Mouse (Mus musculus) heart, embryonic 11.5 days (tissue): ENCODE results near the gene Syne3. TPM values are rescaled to one million over a fixed set of nuclear protein-coding genes. Genes with fewer than 3 reads are reported as not detected.

Experiments
- ATAC-seq: fragments of 200-750 bp; cut with Nextera tagmentation; replicated peaks from 2 replicates; pipeline ENCODE4 v1.8.0; 2017; ENCODE audit warnings: moderate library complexity; ENCODE audit not compliant: insufficient number of reproducible peaks, low FRiP score, low TSS enrichment
- H3K27ac ChIP-seq: fragments of 300-500 bp; sonication (generic); 2 replicates; pipeline ENCODE4 v1.5.1; 2014; ENCODE audit warnings: mild to moderate bottlenecking, low read depth, low read length
- H3K27me3 ChIP-seq: fragments of 300-500 bp; sonication (generic); 2 replicates; pipeline ENCODE4 v1.6.1; 2014; ENCODE audit warnings: mild to moderate bottlenecking, low read length, mixed read lengths; ENCODE audit not compliant: control insufficient read depth, insufficient read depth
- H3K36me3 ChIP-seq: fragments of 300-500 bp; sonication (generic); 2 replicates; pipeline ENCODE4 v1.6.1; 2014; ENCODE audit warnings: mild to moderate bottlenecking, low read length, moderate library complexity, mixed read lengths; ENCODE audit not compliant: control insufficient read depth, insufficient read depth
- H3K4me1 ChIP-seq: fragments of 300-500 bp; sonication (generic); 2 replicates; pipeline ENCODE4 v1.6.1; 2014; ENCODE audit warnings: low read length; ENCODE audit not compliant: control insufficient read depth, insufficient read depth
- H3K4me2 ChIP-seq: fragments of 300-500 bp; sonication (generic); 2 replicates; pipeline ENCODE4 v1.6.1; 2014; ENCODE audit warnings: mild to moderate bottlenecking, moderate library complexity
- H3K4me3 ChIP-seq: fragments of 300-500 bp; sonication (generic); 2 replicates; pipeline ENCODE4 v1.5.1; 2014; ENCODE audit warnings: low read depth, low read length
- H3K9ac ChIP-seq: fragments of 300-500 bp; sonication (generic); 2 replicates; pipeline ENCODE4 v1.6.1; 2014; ENCODE audit warnings: mild to moderate bottlenecking, low read depth, low read length, moderate library complexity
- H3K9me3 ChIP-seq: fragments of 300-500 bp; sonication (generic); replicated peaks from 2 replicates; pipeline ENCODE4 v1.6.1; 2016; ENCODE audit warnings: low read length; ENCODE audit not compliant: control insufficient read depth
- WGBS: fragments of 180-500 bp; shearing (Covaris S2); extraction: QIAGEN DNeasy Blood & Tissue Kit; methylation state at CpG from one replicate; pipeline ENCODE4 v1.1.7; 2014; ENCODE audit not compliant: insufficient replicate concordance; 5-methylcytosine and 5-hydroxymethylcytosine counted together
- polyA plus RNA-seq: library from polyadenylated mRNA; unstranded; fragments of >200 nt; fragmentation: Nextera tagmentation; extraction: Ambion mirVana; gene quantifications from 2 replicates; pipeline ENCODE4 v1.2.1, GENCODE M21; 2014

The Syne3 gene
- polyA plus RNA-seq, 1 experiment from 2014 or later, result 0.42 TPM

DNA sequence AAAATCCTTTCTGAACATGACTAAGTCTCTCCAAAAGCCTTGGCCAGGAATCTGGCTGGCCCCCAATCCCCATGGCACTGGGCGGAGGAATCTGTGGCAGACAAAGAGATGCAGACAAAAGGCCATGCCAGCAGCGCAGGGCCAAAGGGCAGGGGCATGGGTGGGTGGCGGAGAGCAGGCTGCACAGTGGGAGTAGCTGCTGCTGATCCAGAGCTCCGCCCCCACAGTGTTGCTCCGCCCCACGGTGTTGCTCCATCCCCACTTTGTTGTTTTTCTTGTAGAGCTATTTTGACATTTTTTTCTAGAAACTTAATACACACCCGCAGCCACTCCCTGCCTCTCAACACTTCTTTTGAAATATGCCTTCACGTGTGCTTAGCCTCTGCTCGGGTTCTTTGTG is 31.2 kb downstream of the Syne3 start:
- Histone ChIP-seq H3K9me3 (0 out of 2 replicates have a peak, but pooled peaks cover 3% of the 10 kb centered on the region), H3K4me2 (peak overlapping the region; percentile 21), H3K4me3 (no peak overlapping the region), H3K9ac (no peak overlapping the region), H3K4me1 (peaks cover 4% of the 10 kb centered on the region; the same call in 1 of the 2 replicates), H3K27ac (no peak overlapping the region), H3K36me3 (no peaks in the 10 kb centered on the region), H3K27me3 (no peaks in the 10 kb centered on the region)
- 23% methylated on average over 9 of the region's 9 CpGs for WGBS
- ATAC-seq, result no peak

DNA sequence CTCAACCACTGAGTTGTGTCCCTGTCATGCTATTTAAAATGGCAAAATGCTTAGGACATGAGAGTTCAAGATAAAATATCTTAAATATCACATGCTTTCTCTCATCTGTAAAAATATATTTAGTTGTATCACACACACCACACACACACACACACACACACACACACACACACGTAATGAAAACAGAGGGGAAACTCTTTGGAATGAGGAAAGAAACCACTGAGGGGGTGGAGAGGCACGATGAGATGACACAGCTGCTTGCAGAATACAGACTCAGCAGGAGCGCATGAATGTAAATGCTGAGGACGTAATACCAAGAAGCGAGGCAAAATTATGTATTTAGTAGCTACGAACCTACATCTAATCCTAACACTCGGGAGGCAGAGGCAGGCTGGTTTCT is 32.7 kb downstream of the Syne3 start:
- Histone ChIP-seq H3K4me2 (no peak overlapping the region), H3K4me1 (peaks cover 4% of the 10 kb centered on the region; the same call in 1 of the 2 replicates), H3K36me3 (no peaks in the 10 kb centered on the region), H3K27me3 (no peaks in the 10 kb centered on the region), H3K4me3 (no peak overlapping the region), H3K9ac (no peak overlapping the region), H3K9me3 (0 out of 2 replicates have a peak, but pooled peaks cover 3% of the 10 kb centered on the region), H3K27ac (no peak overlapping the region)
- WGBS, result 91% methylated on average over 7 of the region's 7 CpGs
- no peak for ATAC-seq

DNA sequence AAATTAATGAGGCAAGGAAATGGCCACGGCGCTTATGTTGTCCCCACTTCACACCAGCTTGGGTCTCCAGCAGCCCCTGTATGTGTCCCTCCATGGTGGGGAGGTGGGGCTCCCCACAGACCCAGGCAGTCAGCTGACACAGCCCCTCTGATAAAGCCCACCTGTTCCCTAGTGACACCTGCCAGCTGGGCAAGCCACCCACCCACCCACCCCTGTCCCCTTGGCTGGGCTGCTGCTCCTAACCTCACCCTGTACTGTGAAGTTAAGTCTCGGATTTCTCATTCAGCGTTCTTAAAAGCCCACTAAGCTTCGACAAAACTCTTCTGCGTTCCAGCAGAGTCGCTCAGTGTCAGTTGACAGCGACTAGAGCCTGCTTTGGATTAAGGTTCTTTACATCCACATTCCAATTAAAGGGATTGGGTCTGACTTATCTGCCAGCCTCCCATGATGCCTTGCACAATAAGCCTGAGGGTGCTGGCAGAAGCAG is 33.2 kb downstream of the Syne3 start:
- no peak for ATAC-seq
- Histone ChIP-seq H3K27ac (no peak overlapping the region), H3K9me3 (0 out of 2 replicates have a peak, but pooled peaks cover 3% of the 10 kb centered on the region), H3K4me3 (no peak overlapping the region), H3K4me2 (no peak overlapping the region), H3K36me3 (no peaks in the 10 kb centered on the region), H3K9ac (no peak overlapping the region), H3K27me3 (no peaks in the 10 kb centered on the region), H3K4me1 (peaks cover 4% of the 10 kb centered on the region; the same call in 1 of the 2 replicates)
- WGBS, result 54% methylated on average over 8 of the region's 8 CpGs

DNA sequence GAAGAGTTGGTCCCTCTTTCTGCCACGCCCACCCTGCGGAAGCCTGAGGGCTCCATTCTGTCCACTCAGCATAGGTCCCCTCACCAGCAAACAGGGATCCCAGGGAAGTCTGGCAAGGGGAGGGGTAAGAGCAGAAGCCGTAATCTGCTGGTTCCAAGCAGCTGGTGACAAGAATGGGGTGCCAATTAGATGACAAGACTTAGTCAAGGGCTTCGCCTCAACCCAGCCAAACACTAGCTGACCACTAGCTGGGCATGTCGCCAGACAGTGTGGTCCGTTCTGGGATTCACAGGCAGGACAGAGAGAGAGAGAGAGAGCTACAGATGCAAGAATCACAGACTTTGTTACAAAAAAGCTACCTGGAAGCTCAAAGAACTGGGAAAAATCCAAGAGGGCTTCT is 36.7 kb downstream of the Syne3 start:
- ATAC-seq, result no peak
- H3K4me1 ChIP-seq, result 0 out of 2 replicates have a peak, but pooled peaks cover 3% of the 10 kb centered on the region
- H3K27ac ChIP-seq, result no peak overlapping the region
- no peak overlapping the region for H3K9ac ChIP-seq
- H3K36me3 ChIP-seq, result no peaks in the 10 kb centered on the region
- H3K9me3 ChIP-seq, result 0 out of 2 replicates have a peak, but pooled peaks cover 5% of the 10 kb centered on the region
- 71% methylated on average over 6 of the region's 6 CpGs for WGBS
- H3K27me3 ChIP-seq, result no peaks in the 10 kb centered on the region
- H3K4me2 ChIP-seq, result no peak overlapping the region
- no peak overlapping the region for H3K4me3 ChIP-seq

DNA sequence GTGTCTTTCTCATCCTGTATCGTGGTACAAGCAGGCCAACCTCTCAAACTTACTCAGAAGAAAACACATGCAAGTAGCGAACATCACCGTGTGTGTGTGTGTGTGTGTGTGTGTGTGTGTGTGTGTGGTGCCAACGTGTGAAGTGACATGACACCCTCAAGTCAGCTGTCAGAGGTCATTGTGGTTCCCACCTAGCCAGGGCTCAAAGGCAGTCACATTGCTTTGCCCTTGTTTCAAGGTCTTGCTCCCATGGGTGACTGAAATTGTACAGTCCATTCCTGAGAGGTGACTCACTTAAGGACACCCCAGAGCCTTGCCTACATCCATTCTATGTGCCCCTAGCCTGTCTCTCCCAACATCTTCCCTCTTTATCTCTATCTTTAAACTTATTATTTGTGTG is 40.0 kb downstream of the Syne3 start:
- H3K27ac ChIP-seq, result no peak overlapping the region
- H3K4me3 ChIP-seq, result no peak overlapping the region
- no peaks in the 10 kb centered on the region for H3K27me3 ChIP-seq
- H3K9ac ChIP-seq, result no peak overlapping the region
- H3K9me3 ChIP-seq, result 0 out of 2 replicates have a peak, but pooled peaks cover 2% of the 10 kb centered on the region
- no peaks in the 10 kb centered on the region; the same call in 1 of the 2 replicates for H3K36me3 ChIP-seq
- ATAC-seq, result no peak
- 0 out of 2 replicates have a peak, but pooled peaks cover 3% of the 10 kb centered on the region for H3K4me1 ChIP-seq
- WGBS, result 67% methylated on average over 4 of the region's 4 CpGs
- H3K4me2 ChIP-seq, result no peak overlapping the region

DNA sequence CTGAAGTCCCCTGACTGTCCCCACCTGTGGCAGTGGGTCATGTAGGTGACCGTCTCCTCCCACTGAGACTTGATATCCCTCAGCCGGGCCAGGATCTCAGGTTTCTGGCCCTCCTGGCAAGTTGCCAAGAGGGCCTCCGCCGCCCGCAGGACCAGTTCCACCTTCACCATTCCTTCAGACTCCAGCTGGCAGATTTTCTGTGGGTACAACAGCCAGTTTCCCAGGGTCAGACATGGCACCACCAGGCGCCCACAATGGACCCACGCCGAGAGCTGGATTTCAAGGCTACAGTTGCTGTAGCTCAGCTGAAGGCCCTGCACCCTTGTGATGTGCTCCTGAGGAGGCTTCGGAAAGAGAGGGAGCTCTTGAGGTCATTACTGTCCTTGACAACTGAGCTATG is 40.4 kb downstream of the Syne3 start:
- no peak overlapping the region for H3K4me2 ChIP-seq
- ATAC-seq, result no peak
- H3K27ac ChIP-seq, result no peak overlapping the region
- WGBS, result 74% methylated on average over 9 of the region's 9 CpGs
- no peak overlapping the region for H3K9ac ChIP-seq
- 0 out of 2 replicates have a peak, but pooled peaks cover 3% of the 10 kb centered on the region for H3K4me1 ChIP-seq
- H3K36me3 ChIP-seq, result no peaks in the 10 kb centered on the region; the same call in 1 of the 2 replicates
- H3K9me3 ChIP-seq, result 0 out of 2 replicates have a peak, but pooled peaks cover 2% of the 10 kb centered on the region
- no peaks in the 10 kb centered on the region for H3K27me3 ChIP-seq
- H3K4me3 ChIP-seq, result no peak overlapping the region

DNA sequence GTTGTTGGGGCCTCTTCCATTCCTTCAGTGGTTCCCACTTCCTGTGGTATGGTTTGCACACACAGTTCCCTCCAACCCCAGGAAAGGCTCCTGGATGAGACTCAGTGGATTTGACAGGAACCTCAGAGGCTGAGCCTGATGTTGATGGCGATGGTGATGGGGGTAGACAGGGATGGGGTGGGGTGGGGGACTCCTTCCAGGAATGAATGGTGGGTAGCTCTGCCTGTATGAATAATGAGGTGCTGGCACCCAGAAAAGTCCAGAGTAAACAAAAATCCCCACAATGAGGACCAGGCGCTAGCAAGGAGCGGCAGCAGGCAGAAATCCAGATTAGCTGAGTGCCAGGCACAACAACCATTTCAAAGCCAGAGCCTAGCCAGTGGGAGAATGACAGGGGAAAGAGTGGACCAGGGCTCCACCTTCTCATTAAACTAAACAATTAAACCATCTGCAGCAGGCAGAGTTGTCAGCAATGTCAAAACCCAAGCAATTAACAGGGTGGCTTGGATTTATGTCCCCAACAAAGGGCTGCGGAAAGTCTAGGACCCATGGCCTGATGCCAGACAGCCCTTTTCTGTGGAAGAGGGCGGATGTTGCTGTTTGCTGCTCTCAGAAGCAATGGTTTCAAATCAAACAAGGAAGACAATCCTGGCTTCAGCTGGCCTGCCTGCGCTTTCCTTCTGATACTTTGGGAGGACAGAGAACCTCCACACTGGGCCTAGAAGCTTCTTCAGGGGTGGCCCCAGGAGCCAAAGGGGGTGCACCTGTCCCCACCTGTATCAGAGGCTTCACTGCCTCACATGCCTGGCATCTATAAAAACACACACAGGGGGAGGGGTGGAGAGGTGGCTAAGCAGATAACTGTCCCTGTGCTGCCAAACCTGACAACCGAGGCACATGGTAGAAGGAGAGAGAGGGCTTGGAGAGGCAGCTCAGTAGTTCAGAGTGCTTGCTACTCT is 44.4 kb downstream of the Syne3 start:
- Histone ChIP-seq H3K4me3 (no peak overlapping the region), H3K27ac (no peak overlapping the region), H3K4me1 (0 out of 2 replicates have a peak, but pooled peaks cover 3% of the 10 kb centered on the region), H3K4me2 (no peak overlapping the region), H3K9me3 (0 out of 2 replicates have a peak, but pooled peaks cover 2% of the 10 kb centered on the region), H3K27me3 (no peaks in the 10 kb centered on the region), H3K36me3 (no peaks in the 10 kb centered on the region; the same call in 1 of the 2 replicates), H3K9ac (no peak overlapping the region)
- no peak for ATAC-seq
- 68% methylated on average over 7 of the region's 7 CpGs for WGBS

DNA sequence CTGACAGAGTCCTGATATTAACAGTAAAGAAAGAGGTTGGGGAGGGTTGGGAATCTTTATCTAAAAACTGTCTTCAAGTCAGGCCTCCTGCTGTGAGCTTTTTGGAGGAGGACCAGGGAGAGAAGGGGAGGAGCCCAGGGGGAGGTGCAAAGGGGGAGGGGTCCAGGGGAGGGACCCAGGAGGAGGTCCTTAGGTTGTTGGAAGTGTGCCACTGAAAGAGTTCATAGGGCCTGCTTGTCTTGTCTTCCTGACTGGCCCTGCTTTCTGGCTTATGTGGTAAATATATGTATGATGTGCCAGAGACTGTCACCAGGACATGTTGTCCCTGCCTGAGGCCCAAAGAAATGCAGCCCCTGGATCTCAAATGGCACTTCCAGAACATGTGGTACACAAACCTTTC is 49.2 kb downstream of the Syne3 start:
- H3K9me3 ChIP-seq, result no peaks in the 10 kb centered on the region
- H3K4me3 ChIP-seq, result no peak overlapping the region
- no peak for ATAC-seq
- no peak overlapping the region for H3K9ac ChIP-seq
- H3K36me3 ChIP-seq, result no peaks in the 10 kb centered on the region; the same call in 1 of the 2 replicates
- no peaks in the 10 kb centered on the region for H3K4me1 ChIP-seq
- H3K27ac ChIP-seq, result no peak overlapping the region
- peaks cover 2% of the 10 kb centered on the region; the same call in 1 of the 2 replicates for H3K27me3 ChIP-seq
- H3K4me2 ChIP-seq, result no peak overlapping the region
